Mouse (Mus musculus) MEL (cell line): ENCODE data around the gene Wfs1. TPM values are rescaled to one million over a fixed set of nuclear protein-coding genes. Genes with fewer than 3 reads are reported as not detected.
A peak's percentile ranks its signal among the peaks of the same experiment; 100 is the strongest.
"Not testable (repeated sequence)": the region's sequence is repeated elsewhere in the genome, so short reads cannot be mapped to it uniquely, and the experiment has no call there.

Experiments used
- DNase-seq: peaks from one replicate; pipeline ENCODE4 v3.0.0; 2011; ENCODE audit warnings: low read depth, low spot score
- H3K27ac ChIP-seq: 2 replicates; pipeline ENCODE4 v1.5.1; 2012; ENCODE audit warnings: low read depth, mild to moderate bottlenecking, control low read depth, low read length, moderate library complexity; ENCODE audit not compliant: control insufficient read depth
- H3K27me3 ChIP-seq, 2 experiments: fragments of 150-350 bp in 1 of 2; sonication (generic) in 1 of 2; 2 replicates each; pipeline ENCODE4 v1.6.1; 2012; ENCODE audit warnings: low read length in 2 of 2, mild to moderate bottlenecking in 2 of 2, improper control_type of control experiment in 1 of 2, moderate library complexity in 1 of 2; ENCODE audit not compliant: insufficient read depth in 2 of 2, control insufficient read depth in 1 of 2
- H3K36me3 ChIP-seq, 2 experiments: 2 replicates each; pipeline ENCODE4 v1.6.1; 2012 to 2014; ENCODE audit warnings: low read length in 2 of 2, improper control_type of control experiment in 1 of 2, inconsistent platforms in 1 of 2, mild to moderate bottlenecking in 1 of 2; ENCODE audit not compliant: insufficient read depth in 2 of 2, control insufficient read depth in 1 of 2
- H3K4me1 ChIP-seq, 2 experiments: fragments of 150-350 bp in 1 of 2; sonication (generic) in 1 of 2; 2 replicates each; pipeline ENCODE4 v1.6.1; 2012; ENCODE audit warnings: low read length in 2 of 2, improper control_type of control experiment in 1 of 2, mild to moderate bottlenecking in 1 of 2; ENCODE audit not compliant: insufficient read depth in 2 of 2, control insufficient read depth in 1 of 2
- H3K4me3 ChIP-seq, 2 experiments: fragments of 150-350 bp in 1 of 2; sonication (generic) in 1 of 2; 2 replicates each; pipeline ENCODE4 v1.5.1; 2012; ENCODE audit warnings: low read depth in 2 of 2, low read length in 2 of 2, mild to moderate bottlenecking in 2 of 2, moderate library complexity in 2 of 2, control low read depth in 1 of 2, improper control_type of control experiment in 1 of 2; ENCODE audit not compliant: control insufficient read depth in 1 of 2, insufficient read depth in 1 of 2
- H3K79me2 ChIP-seq: 2 replicates; pipeline ENCODE4 v1.6.1; 2012; ENCODE audit warnings: mild to moderate bottlenecking, low read length, moderate library complexity; ENCODE audit not compliant: control insufficient read depth, poor library complexity, insufficient read depth
- H3K9ac ChIP-seq: 2 replicates; pipeline ENCODE4 v1.6.1; 2012; ENCODE audit warnings: low read depth, mild to moderate bottlenecking, control low read depth, low read length, moderate library complexity; ENCODE audit not compliant: control insufficient read depth, poor library complexity, severe bottlenecking
- H3K9me3 ChIP-seq: fragments of 150-350 bp; sonication (generic); replicated peaks from 2 replicates; pipeline ENCODE4 v1.6.1; 2012; ENCODE audit warnings: mild to moderate bottlenecking, low read length, improper control_type of control experiment, moderate library complexity; ENCODE audit not compliant: insufficient read depth
- CTCF ChIP-seq, 3 experiments: IDR thresholded peaks in 2 of 3; conservative IDR thresholded peaks in 1 of 3; 2 replicates each; pipeline ENCODE4 v1.5.1; 2011 to 2012; ENCODE audit warnings: low read length in 3 of 3, low read depth in 2 of 3, mild to moderate bottlenecking in 2 of 3, improper control_type of control experiment in 1 of 3, inconsistent platforms in 1 of 3, mixed read lengths in 1 of 3, moderate library complexity in 1 of 3; ENCODE audit not compliant: control insufficient read depth in 1 of 3, insufficient read depth in 1 of 3, poor library complexity in 1 of 3, severe bottlenecking in 1 of 3
- ELF1 ChIP-seq: IDR thresholded peaks from 2 replicates; pipeline ENCODE4 v1.6.1; 2014; ENCODE audit warnings: low read depth, mild to moderate bottlenecking, inconsistent platforms, low read length, improper control_type of control experiment, moderate library complexity
- EP300 ChIP-seq, 2 experiments: IDR thresholded peaks; 2 replicates each; pipeline ENCODE4 v1.6.1; 2011; ENCODE audit warnings: improper control_type of control experiment in 2 of 2, low read length in 2 of 2, low read depth in 1 of 2, mild to moderate bottlenecking in 1 of 2
- ETS1 ChIP-seq: IDR thresholded peaks from 2 replicates; pipeline ENCODE4 v1.6.1; 2012; ENCODE audit warnings: low read depth, mild to moderate bottlenecking, inconsistent platforms, low read length, improper control_type of control experiment, moderate library complexity
- GABPA ChIP-seq: IDR thresholded peaks from 2 replicates; pipeline ENCODE4 v1.6.1; 2012; ENCODE audit warnings: low read depth, mild to moderate bottlenecking, inconsistent platforms, low read length, improper control_type of control experiment, moderate library complexity
- HCFC1 ChIP-seq: IDR thresholded peaks from 2 replicates; pipeline ENCODE4 v1.6.1; 2012; ENCODE audit warnings: low read depth, mild to moderate bottlenecking, inconsistent platforms, low read length, improper control_type of control experiment, moderate library complexity
- MAX ChIP-seq: IDR thresholded peaks from 2 replicates; pipeline ENCODE4 v1.6.1; 2011; ENCODE audit warnings: low read length, improper control_type of control experiment
- MAZ ChIP-seq: IDR thresholded peaks from 2 replicates; pipeline ENCODE4 v1.6.1; 2012; ENCODE audit warnings: low read depth, mild to moderate bottlenecking, inconsistent platforms, low read length, improper control_type of control experiment
- MYC ChIP-seq: IDR thresholded peaks from 2 replicates; pipeline ENCODE4 v1.6.1; 2011; ENCODE audit warnings: low read depth, mild to moderate bottlenecking, low read length, improper control_type of control experiment, moderate library complexity
- POLR2AphosphoS5 ChIP-seq: IDR thresholded peaks from 2 replicates; pipeline ENCODE4 v1.6.1; 2012; ENCODE audit warnings: low read depth, borderline replicate concordance, mild to moderate bottlenecking, inconsistent platforms, low read length, moderate library complexity, mixed read lengths
- RAD21 ChIP-seq: IDR thresholded peaks from 2 replicates; pipeline ENCODE4 v1.6.1; 2011; ENCODE audit warnings: mild to moderate bottlenecking, low read depth, low read length, improper control_type of control experiment
- SIN3A ChIP-seq: IDR thresholded peaks from 2 replicates; pipeline ENCODE4 v1.6.1; 2012; ENCODE audit warnings: low read length, improper control_type of control experiment, inconsistent platforms
- SMC3 ChIP-seq: IDR thresholded peaks from 2 replicates; pipeline ENCODE4 v1.6.1; 2011; ENCODE audit warnings: low read depth, low read length, improper control_type of control experiment
- TBP ChIP-seq: IDR thresholded peaks from 2 replicates; pipeline ENCODE4 v1.8.0; 2011; ENCODE audit warnings: low read depth, low read length, improper control_type of control experiment
- ZC3H11A ChIP-seq: IDR thresholded peaks from 2 replicates; pipeline ENCODE4 v1.6.1; 2012; ENCODE audit warnings: low read depth, mild to moderate bottlenecking, inconsistent platforms, low read length, improper control_type of control experiment
- ZMIZ1 ChIP-seq: IDR thresholded peaks from 2 replicates; pipeline ENCODE4 v1.6.1; 2012; ENCODE audit warnings: low read depth, mild to moderate bottlenecking, inconsistent platforms, low read length, improper control_type of control experiment, moderate library complexity
- polyA plus RNA-seq, 2 experiments: library from polyadenylated mRNA; stranded (reverse) in 1 of 2; unstranded in 1 of 2; fragments of >175 nt in 1 of 2; fragments of >200 nt in 1 of 2; gene quantifications; 2 replicates each; pipeline versions ENCODE4 v1.2.1 to v1.2.4; 2012; ENCODE audit warnings: low replicate concordance in 2 of 2, low read depth in 1 of 2; ENCODE audit not compliant: insufficient read length in 2 of 2, insufficient read depth in 1 of 2, missing spikeins in 1 of 2
- total RNA-seq: library from RNA; depleted of rRNA; stranded (reverse); fragments of 300-350 nt; gene quantifications from 2 replicates; pipeline ENCODE4 v1.2.3, GENCODE M21; 2012

Gene Wfs1
- total and polyA plus RNA-seq, 3 experiments, result not detected

- H3K9ac ChIP-seq, result no peak overlapping the region
- H3K36me3 ChIP-seq, result no peaks in the 10 kb centered on the region
- no peaks in the 10 kb centered on the region for H3K79me2 ChIP-seq
- no peak overlapping the region for H3K4me3 ChIP-seq
- no peak overlapping the region for H3K27ac ChIP-seq
- H3K27me3 ChIP-seq, result no peaks in the 10 kb centered on the region
- no peaks in the 10 kb centered on the region; the same call in 1 of the 2 replicates for H3K9me3 ChIP-seq
- no peaks in the 10 kb centered on the region for H3K4me1 ChIP-seq
- no peak for TF ChIP-seq SMC3
- no peak for TF ChIP-seq MAX
- no peak for TF ChIP-seq ELF1
- TF ChIP-seq MAZ, result no peak
- no peak for TF ChIP-seq HCFC1
- no peak for TF ChIP-seq TBP
- no peak for TF ChIP-seq SIN3A
- TF ChIP-seq GABPA, result no peak
- no peak for TF ChIP-seq MYC
- no peak for TF ChIP-seq EP300 (IDR thresholded peaks at IDR 0.05; ENCODE audit: low read depth in 1 of 2, low read length in 2 of 2)
- TF ChIP-seq CTCF (IDR thresholded peaks at IDR 0.05 in 2 of 3, conservative IDR thresholded peaks at IDR 0.05 in 1 of 3; ENCODE audit: control insufficient read depth in 1 of 3, insufficient read depth in 1 of 3, low read depth in 2 of 3, low read length in 3 of 3, poor library complexity in 1 of 3, severe bottlenecking in 1 of 3), result no peak
- no peak for TF ChIP-seq ZMIZ1
- TF ChIP-seq ETS1, result no peak
- DNase-seq, result no peak
Measured at GRCm38 (mm10) chr5:37010666-37011317, 21.8 kb upstream of the Wfs1 start.

- not testable (repeated sequence) for H3K4me1 ChIP-seq, H3K27ac ChIP-seq
Measured at GRCm38 (mm10) chr5:37009761-37010160, 20.8 kb upstream of the Wfs1 start.

GRCm38 (mm10) chr5:37002001-37002400, 13.0 kb upstream of the Wfs1 start:
- Histone ChIP-seq H3K27me3 (no peaks in the 10 kb centered on the region), H3K27ac (no peak overlapping the region), H3K4me3 (no peak overlapping the region), H3K79me2 (no peaks in the 10 kb centered on the region), H3K4me1 (no peaks in the 10 kb centered on the region), H3K9me3 (no peaks in the 10 kb centered on the region), H3K36me3 (no peaks in the 10 kb centered on the region), H3K9ac (no peak overlapping the region)
- DNase-seq, result peak; percentile 30
- TF ChIP-seq CTCF (IDR thresholded peaks at IDR 0.05 in 2 of 3, conservative IDR thresholded peaks at IDR 0.05 in 1 of 3; ENCODE audit: control insufficient read depth in 1 of 3, insufficient read depth in 1 of 3, low read depth in 2 of 3, low read length in 3 of 3, poor library complexity in 1 of 3, severe bottlenecking in 1 of 3) (peak; percentile 44 to 57 (median 54)), EP300 (IDR thresholded peaks at IDR 0.05; ENCODE audit: low read depth in 1 of 2, low read length in 2 of 2) (no peak), RAD21 (peak; percentile 45), GABPA (no peak), HCFC1 (no peak), SMC3 (peak; percentile 27; the same call in 1 of the 2 replicates), POLR2AphosphoS5 (no peak), ZC3H11A (0 out of 2 replicates have a peak, but pooled peaks have one; percentile 8)

More at GRCm38 (mm10) chr5:37009761-37010160, 20.8 kb upstream of the Wfs1 start:
- DNase-seq, H3K4me3 ChIP-seq, H3K27me3 ChIP-seq, H3K79me2 ChIP-seq, H3K9me3 ChIP-seq, H3K9ac ChIP-seq, H3K36me3 ChIP-seq: not testable (repeated sequence)
